Mouse (Mus musculus) embryonic fibroblast, embryonic 13.5 days (primary cell): ENCODE measurements around the gene Fstl1. TPM values are rescaled to one million over a fixed set of nuclear protein-coding genes. Genes with fewer than 3 reads are reported as not detected.

Experiments used
- H3K27ac ChIP-seq: 2 replicates; pipeline ENCODE4 v1.5.1; 2012; ENCODE audit warnings: low read length, control low read depth, inconsistent platforms; ENCODE audit not compliant: insufficient read depth
- H3K4me1 ChIP-seq: 2 replicates; pipeline ENCODE4 v1.6.1; 2011; ENCODE audit warnings: low read length; ENCODE audit not compliant: control insufficient read depth, insufficient read depth
- H3K4me3 ChIP-seq: 2 replicates; pipeline ENCODE4 v1.5.1; 2011; ENCODE audit warnings: mild to moderate bottlenecking, control low read depth, low read length; ENCODE audit not compliant: insufficient read depth
- CTCF ChIP-seq: IDR thresholded peaks from 2 replicates; pipeline ENCODE4 v1.5.1; 2011; ENCODE audit warnings: mild to moderate bottlenecking, control low read depth, low read length, moderate library complexity, borderline replicate concordance; ENCODE audit not compliant: insufficient read depth
- POLR2A ChIP-seq: IDR thresholded peaks from 2 replicates; pipeline ENCODE4 v1.6.1; 2011; ENCODE audit warnings: low read depth, mild to moderate bottlenecking, control low read depth, low read length, moderate library complexity
- polyA plus RNA-seq: library from polyadenylated mRNA; stranded (reverse); fragments of >200 nt; gene quantifications from 2 replicates; pipeline ENCODE4 v1.2.4, GENCODE M21; 2011; ENCODE audit warnings: low read depth; ENCODE audit not compliant: missing spikeins, insufficient read length

The Fstl1 gene
- 1,166 and 1,394 TPM in 2 replicates for polyA plus RNA-seq

DNA sequence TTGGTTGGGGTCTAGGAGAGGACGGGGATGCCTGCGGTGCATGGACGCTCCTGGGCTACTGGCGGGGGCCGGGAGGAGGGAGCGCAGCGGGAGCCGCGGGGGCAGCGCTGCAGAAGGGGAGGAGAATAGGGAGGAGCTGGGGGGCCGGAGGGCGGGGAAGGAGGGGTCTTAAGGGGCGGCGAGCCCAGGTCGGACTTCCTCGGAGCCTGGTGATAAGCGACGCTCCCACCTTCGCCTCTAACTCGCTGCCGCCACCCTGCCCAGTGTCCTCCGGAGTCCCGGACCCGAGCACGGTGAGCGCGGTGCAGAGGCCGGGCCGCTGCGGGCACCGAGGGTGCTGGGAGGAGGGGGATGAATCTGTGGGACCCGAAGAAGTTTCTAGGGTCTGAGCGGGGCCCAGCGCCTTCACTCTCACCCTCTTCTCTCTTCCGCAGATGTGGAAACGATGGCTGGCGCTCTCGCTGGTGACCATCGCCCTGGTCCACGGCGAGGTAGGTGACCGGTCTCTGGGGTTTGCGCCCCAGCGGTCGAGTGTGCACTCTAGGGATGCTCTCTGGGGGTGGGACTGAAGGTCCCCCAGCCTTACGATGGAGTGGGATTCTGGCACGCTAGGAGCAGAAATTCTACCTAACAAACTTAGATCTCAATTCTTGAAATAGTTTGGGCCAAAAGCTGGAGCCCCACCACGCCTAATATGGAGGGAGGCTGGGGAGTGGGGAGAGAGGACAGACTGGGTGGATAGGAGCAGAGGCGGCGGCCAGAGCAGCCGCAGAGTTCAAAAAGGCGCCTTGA is at the start of gene Fstl1:
Gene Fstl1 (plus strand): TSS at position 14 of the 792 bp plus-strand sequence.
- Histone ChIP-seq H3K4me3 (peak within 1 kb of the TSS; percentile 96), H3K4me1 (no peaks in the 10 kb centered on the region; the same call in 1 of the 2 replicates), H3K27ac (peak within 1 kb of the TSS; percentile 93)
- no peak for TF ChIP-seq CTCF
- TF ChIP-seq POLR2A, result peak; percentile 97

DNA sequence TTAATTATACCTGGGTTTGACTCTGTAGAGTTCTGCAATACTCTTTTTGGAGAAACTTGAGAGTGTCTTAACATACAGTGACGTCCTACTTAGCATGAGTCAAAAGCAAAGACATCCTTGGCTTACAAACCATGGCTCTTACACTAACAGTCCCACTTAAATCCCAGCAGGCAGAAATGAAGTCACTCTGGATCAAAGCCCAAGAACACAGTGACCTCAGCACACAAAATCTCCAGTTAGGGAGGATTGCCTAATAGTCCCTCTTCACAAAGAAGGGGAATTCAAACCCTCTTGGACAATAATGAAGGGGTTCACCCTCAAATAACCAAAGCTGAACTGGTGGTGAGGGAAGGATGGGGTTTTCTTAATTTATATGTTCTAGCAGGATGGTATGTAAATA is 48.0 kb upstream of the Fstl1 start:
- Histone ChIP-seq H3K4me1 (peaks cover 23% of the 10 kb centered on the region), H3K27ac (peak overlapping the region; percentile 100), H3K4me3 (no peak overlapping the region)
- TF ChIP-seq POLR2A (no peak), CTCF (no peak)

DNA sequence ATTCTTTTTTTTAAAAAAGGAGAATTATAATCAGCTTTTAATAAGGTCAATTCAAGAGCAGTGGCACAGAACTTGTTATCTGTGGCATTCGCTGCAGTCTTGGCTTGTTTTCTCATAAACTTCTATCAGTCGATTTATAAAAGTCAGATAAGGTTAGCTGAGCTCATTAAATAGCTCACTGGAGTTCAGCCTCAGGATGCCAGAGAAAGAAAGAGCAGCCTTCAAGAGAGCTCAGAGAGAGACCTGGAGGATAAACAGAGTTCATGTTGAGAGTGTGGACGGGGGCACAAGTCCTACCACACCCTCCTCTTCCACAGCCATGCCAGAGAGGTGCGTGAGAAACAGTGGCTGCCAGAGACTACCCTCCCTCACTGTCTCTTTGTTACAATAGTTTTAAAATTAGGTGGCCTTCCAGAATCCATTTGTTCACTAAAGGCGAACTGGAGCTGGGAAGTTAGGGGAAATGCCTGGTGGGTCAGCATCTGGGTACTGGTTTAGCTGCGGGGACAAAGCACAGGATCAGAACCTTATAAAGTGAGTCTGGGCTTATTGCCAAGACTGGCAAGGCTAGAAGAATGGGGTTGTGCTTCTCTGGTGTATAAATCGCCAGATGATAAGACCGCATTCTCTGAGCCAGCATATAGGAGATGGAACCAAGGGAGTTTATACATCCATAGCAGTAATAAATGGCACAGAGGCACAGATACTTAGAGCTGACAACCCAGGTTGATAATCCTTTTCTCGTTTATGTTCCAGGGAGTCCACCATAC is 47.1 kb upstream of the Fstl1 start:
- Histone ChIP-seq H3K4me1 (peaks cover 26% of the 10 kb centered on the region), H3K27ac (peak overlapping the region; percentile 100), H3K4me3 (no peak overlapping the region)
- TF ChIP-seq POLR2A (no peak), CTCF (no peak)

DNA sequence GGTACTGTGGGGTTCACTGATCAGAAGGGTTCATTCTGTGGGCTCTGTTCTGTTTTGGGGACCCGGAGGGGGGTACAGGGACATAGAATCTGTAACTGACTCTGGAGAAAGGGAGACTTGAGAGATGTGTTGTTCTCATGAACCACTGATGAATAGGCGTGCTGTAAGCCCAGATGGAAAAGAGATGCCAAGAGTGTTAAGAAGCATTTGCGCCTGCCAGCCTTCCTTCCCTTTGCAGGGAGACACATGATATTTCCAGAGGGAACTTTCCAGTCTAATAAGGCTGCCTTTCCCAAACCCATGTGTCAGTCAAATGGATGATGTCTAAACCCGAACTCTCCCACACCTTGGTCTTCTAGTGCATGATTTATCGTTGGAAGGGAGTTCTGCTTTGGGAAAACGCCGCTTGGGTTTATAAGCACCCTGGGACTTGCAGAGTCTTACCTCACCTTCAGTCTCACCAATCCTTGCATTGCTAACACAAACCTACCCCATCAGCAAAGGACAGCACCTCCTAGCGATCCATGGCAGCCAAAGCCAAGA is 46.3 kb upstream of the Fstl1 start:
- Histone ChIP-seq H3K4me3 (no peak overlapping the region), H3K27ac (peak overlapping the region; percentile 100), H3K4me1 (peaks cover 26% of the 10 kb centered on the region)
- TF ChIP-seq POLR2A, result no peak
- TF ChIP-seq CTCF, result no peak

DNA sequence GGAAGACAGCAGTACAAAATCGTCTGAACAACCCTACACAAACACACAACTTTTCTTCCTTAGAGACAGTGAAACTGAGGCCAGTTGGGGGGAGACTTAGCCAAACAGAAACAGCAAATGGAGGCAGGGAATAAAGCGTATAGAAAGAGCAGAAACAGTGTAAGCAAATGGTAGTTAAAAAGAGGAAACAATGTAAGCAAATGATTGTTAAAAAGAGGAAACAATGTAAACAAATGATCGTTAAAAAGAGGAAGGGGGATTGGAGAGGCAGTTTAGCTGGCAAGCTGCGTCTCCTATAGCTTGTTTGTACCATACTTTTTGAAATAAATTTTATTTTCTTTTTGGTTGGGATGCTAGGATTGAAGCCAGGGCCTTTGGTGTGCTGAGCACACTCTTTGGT is 45.2 kb upstream of the Fstl1 start:
- Histone ChIP-seq H3K27ac (peak overlapping the region; percentile 100), H3K4me3 (no peak overlapping the region), H3K4me1 (peaks cover 24% of the 10 kb centered on the region)
- TF ChIP-seq CTCF (no peak), POLR2A (no peak)

DNA sequence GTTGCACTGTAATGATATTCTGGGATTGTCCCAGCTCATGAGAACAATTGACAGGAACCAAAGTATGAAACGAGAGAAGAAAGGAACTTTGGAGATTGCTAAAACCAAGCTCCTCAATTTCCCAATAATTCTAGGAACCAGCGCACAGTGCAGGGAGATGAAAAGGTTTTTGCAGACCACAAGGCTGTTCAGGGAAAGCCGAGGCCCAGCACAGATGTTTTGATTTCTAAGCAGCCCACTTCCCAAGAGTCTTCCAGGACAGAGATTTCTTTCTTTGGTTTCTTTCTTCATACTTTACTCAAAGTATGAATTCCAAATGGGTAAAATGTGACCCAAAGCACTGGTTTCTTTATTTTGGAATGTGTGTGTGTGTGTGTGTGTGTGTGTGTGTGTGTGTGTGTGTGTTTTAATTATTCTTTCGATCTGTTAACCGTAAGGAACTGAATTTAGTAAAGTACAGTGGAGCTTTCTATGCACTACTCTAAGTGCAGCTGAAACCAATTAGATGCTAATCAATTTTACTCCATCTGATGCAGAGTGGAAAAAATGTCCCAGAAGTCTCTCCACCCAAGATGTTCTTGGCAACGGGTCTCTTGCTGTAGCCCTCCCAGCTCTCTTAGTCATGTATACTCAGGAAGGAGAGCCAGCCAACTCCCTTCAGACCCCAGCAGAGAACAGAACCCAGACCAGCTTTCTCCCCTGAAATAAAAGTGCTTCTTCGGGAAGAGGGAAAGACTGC is 44.5 kb upstream of the Fstl1 start:
- Histone ChIP-seq H3K27ac (peak overlapping the region; percentile 100), H3K4me3 (no peak overlapping the region), H3K4me1 (peaks cover 24% of the 10 kb centered on the region)
- no peak for TF ChIP-seq CTCF
- no peak; the same call in 1 of the 2 replicates for TF ChIP-seq POLR2A

DNA sequence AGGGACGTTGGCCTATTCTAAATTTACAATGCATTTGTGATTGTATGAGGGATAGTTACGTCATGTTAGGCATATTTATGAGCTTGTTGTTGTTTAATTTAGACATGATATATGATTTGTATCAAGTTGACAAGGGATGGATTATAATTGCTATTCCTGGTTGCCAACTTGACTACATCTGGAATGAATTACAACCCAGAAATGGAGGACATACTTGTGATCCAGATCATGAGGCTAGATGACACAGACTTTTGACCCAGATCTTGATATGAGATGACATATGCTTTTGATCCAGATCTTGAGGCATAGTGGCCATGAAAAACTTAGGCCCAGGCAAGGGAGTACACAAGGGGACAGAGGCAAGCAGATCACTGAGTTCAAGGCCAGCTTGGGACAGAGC is 36.6 kb upstream of the Fstl1 start:
- no peak overlapping the region for H3K4me3 ChIP-seq
- no peak for TF ChIP-seq CTCF
- TF ChIP-seq POLR2A, result no peak
- H3K4me1 ChIP-seq, result peaks cover 10% of the 10 kb centered on the region
- no peak overlapping the region for H3K27ac ChIP-seq

DNA sequence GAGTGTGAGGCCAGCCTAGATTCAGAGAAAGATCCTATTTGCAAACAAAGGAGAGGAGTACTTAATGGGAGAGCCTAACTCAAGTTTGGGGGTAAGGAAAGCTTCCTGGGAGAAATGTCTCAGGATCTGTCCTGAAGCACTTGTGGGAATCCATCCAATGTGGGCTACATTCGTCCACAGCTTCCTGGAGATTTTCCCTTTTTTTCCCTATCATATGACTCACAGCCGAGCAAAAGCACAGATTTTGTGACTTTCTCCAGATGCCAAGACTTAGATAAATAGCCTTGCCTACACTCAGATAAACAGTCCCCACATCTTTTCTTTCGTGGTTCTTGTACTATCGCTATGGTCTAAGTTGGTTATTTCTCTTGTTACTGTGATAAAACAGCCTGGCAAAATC is 34.4 kb upstream of the Fstl1 start:
- no peak for TF ChIP-seq POLR2A
- no peak for TF ChIP-seq CTCF
- Histone ChIP-seq H3K4me1 (peaks cover 10% of the 10 kb centered on the region), H3K27ac (peak overlapping the region; percentile 78), H3K4me3 (no peak overlapping the region)

DNA sequence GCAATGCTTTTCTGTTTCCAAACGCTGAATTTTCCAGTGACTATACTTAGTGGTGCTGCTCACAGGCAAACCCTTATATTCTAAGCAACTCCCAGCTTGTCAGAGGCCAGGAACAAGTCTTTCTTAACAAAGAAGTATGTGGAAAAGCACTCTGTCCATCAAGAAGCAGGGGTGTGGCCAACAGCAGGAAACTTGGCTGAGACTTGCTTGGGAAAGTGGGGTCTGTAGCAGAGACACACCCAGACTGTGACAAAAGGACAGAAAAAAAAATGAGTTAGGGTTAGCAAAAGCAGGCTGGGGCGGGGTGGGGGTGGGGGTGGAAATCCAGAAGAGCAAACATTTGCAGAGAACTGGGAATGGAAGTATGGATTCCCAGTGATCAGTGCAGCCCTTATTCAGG is 23.8 kb upstream of the Fstl1 start:
- Histone ChIP-seq H3K4me3 (no peak overlapping the region), H3K27ac (no peak overlapping the region), H3K4me1 (no peaks in the 10 kb centered on the region)
- TF ChIP-seq POLR2A (no peak), CTCF (no peak)
